In genomic region chr16:17848928-17849327, GRCm38 (mm10) we compare ENCODE assay signal across 8 mouse cellular contexts. TPM values are rescaled to one million over a fixed set of nuclear protein-coding genes. Genes with fewer than 3 reads are reported as not detected.
DNase-seq lines count a peak whose midpoint lies in the region; ATAC-seq and TF ChIP-seq lines count a peak whose summit lies in the region.

No protein-coding gene starts in this region.

- ATAC-seq in erythroblast, adult 5-6 weeks (replicated peaks; ENCODE audit: low FRiP score, poor library complexity, severe bottlenecking): peak; percentile 76
- no peak for ATAC-seq in limb, embryonic 11.5 days (ENCODE audit: insufficient number of reproducible peaks, low FRiP score, low TSS enrichment, low read depth)

- no peaks in the 10 kb centered on the region for H3K9me3 ChIP-seq in ES-Bruce4 (replicated peaks; ENCODE audit: control insufficient read depth, insufficient read depth, low read length, poor library complexity, severe bottlenecking)
- no peaks in the 10 kb centered on the region for H3K9me3 ChIP-seq in limb, embryonic 11.5 days (ENCODE audit: control insufficient read depth, low read length)

- H3K4me3 ChIP-seq in ES-Bruce4 (ENCODE audit: low read depth, low read length): no peak overlapping the region
- no peak overlapping the region for H3K4me3 ChIP-seq in bone marrow, adult 2 months (replicated peaks; ENCODE audit: control insufficient read depth, low read depth, low read length)
- H3K4me3 ChIP-seq in limb, embryonic 11.5 days (ENCODE audit: low read depth, low read length): no peak overlapping the region

- TF ChIP-seq POLR2A in ES-Bruce4 (IDR thresholded peaks at IDR 0.05; ENCODE audit: insufficient read depth, low read length): no peak
- TF ChIP-seq POLR2A in bone marrow, adult 2 months (IDR thresholded peaks at IDR 0.05; ENCODE audit: borderline replicate concordance, control insufficient read depth, low read depth, low read length): no peak

- no peak overlapping the region for H3K9ac ChIP-seq in ES-Bruce4 (ENCODE audit: low read depth, poor library complexity, severe bottlenecking)
- H3K9ac ChIP-seq in limb, embryonic 11.5 days (ENCODE audit: low read length): no peak overlapping the region

- peak; percentile 53 for TF ChIP-seq CTCF in ES-Bruce4 (IDR thresholded peaks at IDR 0.05; ENCODE audit: low read depth, low read length)
- peak; percentile 61 for TF ChIP-seq CTCF in bone marrow, adult 2 months (IDR thresholded peaks at IDR 0.05; ENCODE audit: control insufficient read depth, insufficient read depth, low read length)

- no peaks in the 10 kb centered on the region for H3K27me3 ChIP-seq in ES-Bruce4 (ENCODE audit: control insufficient read depth, insufficient read depth, low read length, poor library complexity, severe bottlenecking)
- no peaks in the 10 kb centered on the region for H3K27me3 ChIP-seq in limb, embryonic 11.5 days (ENCODE audit: control insufficient read depth, insufficient read depth, low read length)

- no peak overlapping the region for H3K27ac ChIP-seq in ES-Bruce4 (ENCODE audit: insufficient read depth, low read length)
- no peak overlapping the region for H3K27ac ChIP-seq in bone marrow, adult 2 months (ENCODE audit: control insufficient read depth, insufficient read depth, low read depth, low read length, poor library complexity)
- H3K27ac ChIP-seq in limb, embryonic 11.5 days (replicated peaks; ENCODE audit: low read depth, low read length): no peak overlapping the region

- 24% methylated on average over 1 of the region's 1 CpGs for WGBS in bone marrow, adult 2 months
- WGBS in limb, embryonic 11.5 days: 26% methylated on average over 1 of the region's 1 CpGs

- no peaks in the 10 kb centered on the region for H3K4me1 ChIP-seq in ES-Bruce4 (ENCODE audit: control insufficient read depth, insufficient read depth, low read length)
- H3K4me1 ChIP-seq in bone marrow, adult 2 months (ENCODE audit: control insufficient read depth, insufficient read depth, low read length): no peaks in the 10 kb centered on the region
- no peaks in the 10 kb centered on the region for H3K4me1 ChIP-seq in limb, embryonic 11.5 days (ENCODE audit: control insufficient read depth, insufficient read depth, low read length)

- peaks cover 15% of the 10 kb centered on the region for H3K36me3 ChIP-seq in ES-Bruce4 (ENCODE audit: control insufficient read depth, insufficient read depth, low read length, poor library complexity, severe bottlenecking)
- H3K36me3 ChIP-seq in limb, embryonic 11.5 days (ENCODE audit: control insufficient read depth, insufficient read depth, low read length): peaks cover 24% of the 10 kb centered on the region; the same call in 1 of the 2 replicates

- no peak for TF ChIP-seq EP300 in ES-Bruce4 (IDR thresholded peaks at IDR 0.05; ENCODE audit: insufficient read depth, low read depth, low read length)

- DNase-seq in layer of hippocampus, adult 11-12 months (ENCODE audit: low spot score): peak; percentile 78
- no peak for DNase-seq in layer of hippocampus, adult 9-11 months
- peak; percentile 63 for DNase-seq in limb, embryonic 11.5 days (ENCODE audit: low spot score)
- DNase-seq in retina, embryonic 14.5 days (ENCODE audit: low spot score): peak; percentile 93
- DNase-seq in spleen, adult 12 weeks (ENCODE audit: low spot score): no peak

- H3K4me2 ChIP-seq in limb, embryonic 11.5 days (ENCODE audit: low read depth, severe bottlenecking): no peak overlapping the region

RNA-seq across cellular contexts. Expression of gene Car15, which starts 10.8 kb away (rescaled TPM):
- not detected in 2 replicates for polyA plus RNA-seq in ES-Bruce4 (2011; ENCODE audit: insufficient read depth, insufficient read length, low read depth, missing spikeins)
- 7.3 and 23.5 TPM in 2 replicates for polyA plus RNA-seq in bone marrow, adult 2 months (2011; ENCODE audit: insufficient read depth, insufficient read length, low replicate concordance, missing spikeins)
- total RNA-seq in erythroblast, adult 5-6 weeks (2015; ENCODE audit: low replicate concordance): 2.5 TPM in 1 of 2 replicates, not detected in the other
- 1.3 TPM in 1 of 2 replicates, not detected in the other for total RNA-seq in erythroblast, adult 5-6 weeks (2017; ENCODE audit: low replicate concordance)
- polyA plus RNA-seq in limb, embryonic 11.5 days (2014; fragmentation: Nextera tagmentation; extraction: Ambion mirVana): 3.0 and 3.2 TPM in 2 replicates

RNA-seq across cellular contexts. Expression of gene B830017H08Rik, which starts 16.0 kb away (rescaled TPM):
- not detected in 2 replicates for polyA plus RNA-seq in ES-Bruce4 (2011; ENCODE audit: insufficient read depth, insufficient read length, low read depth, missing spikeins)
- polyA plus RNA-seq in bone marrow, adult 2 months (2011; ENCODE audit: insufficient read depth, insufficient read length, low replicate concordance, missing spikeins): not detected in 2 replicates
- not detected in 2 replicates for total RNA-seq in erythroblast, adult 5-6 weeks (2015; ENCODE audit: low replicate concordance)
- total RNA-seq in erythroblast, adult 5-6 weeks (2017; ENCODE audit: low replicate concordance): not detected in 2 replicates
- polyA plus RNA-seq in limb, embryonic 11.5 days (2014; fragmentation: Nextera tagmentation; extraction: Ambion mirVana): 0.73 and 0.77 TPM in 2 replicates

RNA-seq across cellular contexts. Expression of gene Gm20518, which starts 42.5 kb away (rescaled TPM):
- 0.26 TPM in 1 of 2 replicates, not detected in the other for polyA plus RNA-seq in ES-Bruce4 (2011; ENCODE audit: insufficient read depth, insufficient read length, low read depth, missing spikeins)
- polyA plus RNA-seq in bone marrow, adult 2 months (2011; ENCODE audit: insufficient read depth, insufficient read length, low replicate concordance, missing spikeins): 0.66 and 2.2 TPM in 2 replicates
- 1.0 TPM in 1 of 2 replicates, not detected in the other for total RNA-seq in erythroblast, adult 5-6 weeks (2015; ENCODE audit: low replicate concordance)
- 0.68 TPM in 1 of 2 replicates, not detected in the other for total RNA-seq in erythroblast, adult 5-6 weeks (2017; ENCODE audit: low replicate concordance)
- 0.48 TPM in 1 of 2 replicates, not detected in the other for polyA plus RNA-seq in limb, embryonic 11.5 days (2014; fragmentation: Nextera tagmentation; extraction: Ambion mirVana)

RNA-seq across cellular contexts. Expression of gene Tssk1, which starts 45.1 kb away (rescaled TPM):
- not detected in 2 replicates for polyA plus RNA-seq in ES-Bruce4 (2011; ENCODE audit: insufficient read depth, insufficient read length, low read depth, missing spikeins)
- polyA plus RNA-seq in bone marrow, adult 2 months (2011; ENCODE audit: insufficient read depth, insufficient read length, low replicate concordance, missing spikeins): not detected in 2 replicates
- total RNA-seq in erythroblast, adult 5-6 weeks (2015; ENCODE audit: low replicate concordance): not detected in 2 replicates
- total RNA-seq in erythroblast, adult 5-6 weeks (2017; ENCODE audit: low replicate concordance): not detected in 2 replicates
- polyA plus RNA-seq in limb, embryonic 11.5 days (2014; fragmentation: Nextera tagmentation; extraction: Ambion mirVana): not detected in 2 replicates

RNA-seq across cellular contexts. Expression of gene Dgcr2, which starts 49.4 kb away (rescaled TPM):
- polyA plus RNA-seq in ES-Bruce4 (2011; ENCODE audit: insufficient read depth, insufficient read length, low read depth, missing spikeins): 36.4 and 40.6 TPM in 2 replicates
- polyA plus RNA-seq in bone marrow, adult 2 months (2011; ENCODE audit: insufficient read depth, insufficient read length, low replicate concordance, missing spikeins): 7.7 and 22.4 TPM in 2 replicates
- total RNA-seq in erythroblast, adult 5-6 weeks (2015; ENCODE audit: low replicate concordance): 2.1 and 26.1 TPM in 2 replicates
- total RNA-seq in erythroblast, adult 5-6 weeks (2017; ENCODE audit: low replicate concordance): 11.6 and 13.8 TPM in 2 replicates
- polyA plus RNA-seq in limb, embryonic 11.5 days (2014; fragmentation: Nextera tagmentation; extraction: Ambion mirVana): 92.5 and 94.0 TPM in 2 replicates

Comparison
In these comparisons a context has a peak if more than half of its experiments do, and no peak if none do; other contexts are left out.
1. DNase-seq: peak in layer of hippocampus, adult 11-12 months (single experiment), limb, embryonic 11.5 days (single experiment) and retina, embryonic 14.5 days (single experiment); none in layer of hippocampus, adult 9-11 months (single experiment) and spleen, adult 12 weeks (single experiment).